Mouse (Mus musculus): ENCODE results near the gene Mlec.
"Not testable (repeated sequence)": the region's sequence is repeated elsewhere in the genome, so short reads cannot be mapped to it uniquely, and the experiment has no call there.

Gene Mlec

DNA sequence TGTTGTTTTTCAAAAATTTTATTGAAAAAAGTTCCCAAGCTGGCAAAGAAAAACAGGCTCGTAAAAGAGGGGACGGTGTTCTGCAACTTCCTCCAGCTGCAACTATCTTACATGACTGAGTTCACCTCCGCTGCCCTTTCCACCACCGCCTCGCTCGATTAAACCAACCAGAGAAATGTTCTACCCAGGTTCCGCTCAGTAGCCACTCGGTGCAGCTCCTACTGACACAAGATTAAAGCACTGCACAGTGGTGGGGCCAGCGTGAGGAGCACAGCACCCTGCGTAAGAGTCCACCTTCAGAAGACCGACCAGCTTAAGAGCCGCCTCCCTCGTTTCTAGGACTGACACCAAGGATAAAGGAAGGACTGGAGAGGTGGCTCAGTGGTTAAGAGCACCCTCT, 6.5 kb downstream of the Mlec start:
- DNase-seq (ENCODE audit: low spot score in 2 of 2): no peak

DNA sequence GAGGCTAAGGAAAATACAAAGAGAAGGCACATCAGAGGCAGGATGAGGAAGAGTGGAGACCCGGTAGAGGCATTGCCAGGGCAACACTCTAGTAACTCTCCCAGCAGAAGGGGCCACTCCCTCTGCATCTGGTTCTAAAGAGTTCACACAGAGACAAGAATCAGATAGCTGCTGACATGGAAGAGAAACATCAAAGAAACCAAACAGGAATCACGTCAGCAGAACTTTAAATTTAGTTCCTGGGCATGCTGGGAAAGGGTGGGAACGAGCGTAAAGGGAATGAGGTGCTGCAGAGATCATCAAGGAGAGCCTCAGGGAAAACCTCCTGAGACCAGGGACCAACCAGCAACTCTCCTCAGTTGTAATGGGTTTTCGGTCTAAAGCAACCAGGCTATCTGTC, 7.0 kb downstream of the Mlec start:
- DNase-seq (ENCODE audit: low spot score in 2 of 2): no peak

DNA sequence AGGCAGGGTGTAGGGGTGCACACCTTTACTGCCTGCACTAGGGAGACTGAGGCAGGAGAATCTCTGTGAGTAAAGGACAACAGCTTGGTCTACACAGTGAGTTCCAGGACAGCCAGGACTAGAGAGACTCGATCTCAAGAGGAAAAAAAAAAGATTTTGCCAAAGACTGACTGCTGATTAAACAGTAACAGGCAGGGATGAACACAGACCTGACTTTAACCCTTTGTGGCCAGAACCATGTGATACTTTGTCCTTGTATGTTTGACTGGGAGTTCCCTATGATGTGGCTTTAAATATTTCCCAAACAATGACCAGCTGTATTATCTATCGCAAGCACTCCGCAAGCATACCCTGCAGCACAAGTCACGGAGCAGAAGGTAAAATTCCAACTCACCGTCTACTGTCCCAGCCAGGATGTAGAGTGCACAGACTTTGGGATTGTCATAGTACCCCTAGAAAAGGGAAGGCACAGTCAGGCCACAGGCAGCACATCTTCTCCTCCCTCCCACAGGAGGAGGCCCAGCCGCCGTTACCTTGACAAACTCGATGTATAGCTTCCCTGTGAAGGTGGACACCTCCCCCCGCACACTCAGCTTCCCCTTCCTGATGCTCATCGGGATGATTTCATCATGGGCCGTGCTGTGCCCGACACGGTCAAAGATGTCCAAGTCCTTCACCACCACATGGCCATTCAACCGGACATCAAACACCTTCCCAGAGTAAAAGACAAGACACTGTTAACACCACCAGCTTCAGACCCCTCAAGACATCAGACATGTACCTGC, 8.1 kb downstream of the Mlec start:
- no peak for DNase-seq (ENCODE audit: low spot score in 2 of 2)

DNA sequence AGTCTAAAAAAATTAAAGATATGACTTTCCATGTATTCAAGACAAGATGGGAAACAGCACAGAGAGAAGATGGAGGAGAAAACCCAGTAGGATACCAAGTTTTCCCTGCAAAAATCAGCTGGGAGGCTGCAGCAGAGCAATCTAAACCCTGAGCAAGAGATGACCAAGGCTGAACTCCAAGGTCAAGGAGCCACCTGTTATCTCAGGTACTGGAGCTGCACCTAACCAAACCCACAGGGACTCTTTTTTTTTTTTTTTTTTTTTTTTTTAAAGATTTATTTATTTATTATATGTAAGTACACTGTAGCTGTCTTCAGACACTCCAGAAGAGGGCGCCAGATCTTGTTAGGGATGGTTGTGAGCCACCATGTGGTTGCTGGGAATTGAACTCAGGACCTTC, 9.1 kb downstream of the Mlec start:
- DNase-seq (ENCODE audit: low spot score in 2 of 2): not testable (repeated sequence)

DNA sequence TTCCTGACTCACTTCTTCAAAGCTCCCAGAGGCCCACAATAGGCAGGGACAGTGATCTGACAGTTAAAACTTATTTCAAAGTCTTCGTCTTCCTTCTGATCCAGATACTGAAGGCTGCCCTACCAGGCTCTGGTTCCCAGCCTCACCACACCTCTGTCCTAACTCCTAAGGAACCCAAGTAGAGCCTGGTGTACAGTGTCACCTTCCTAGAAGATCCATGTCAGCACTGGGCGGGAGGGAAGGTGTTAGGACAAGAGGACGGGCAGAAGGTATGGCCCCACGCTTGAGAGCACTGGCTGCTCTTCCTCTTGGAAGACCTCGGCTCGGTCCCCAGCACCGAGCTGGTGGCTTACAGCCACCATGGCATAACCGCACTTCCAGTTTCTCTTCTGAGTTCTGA, 9.6 kb downstream of the Mlec start:
- DNase-seq (ENCODE audit: low spot score in 2 of 2): no peak

DNA sequence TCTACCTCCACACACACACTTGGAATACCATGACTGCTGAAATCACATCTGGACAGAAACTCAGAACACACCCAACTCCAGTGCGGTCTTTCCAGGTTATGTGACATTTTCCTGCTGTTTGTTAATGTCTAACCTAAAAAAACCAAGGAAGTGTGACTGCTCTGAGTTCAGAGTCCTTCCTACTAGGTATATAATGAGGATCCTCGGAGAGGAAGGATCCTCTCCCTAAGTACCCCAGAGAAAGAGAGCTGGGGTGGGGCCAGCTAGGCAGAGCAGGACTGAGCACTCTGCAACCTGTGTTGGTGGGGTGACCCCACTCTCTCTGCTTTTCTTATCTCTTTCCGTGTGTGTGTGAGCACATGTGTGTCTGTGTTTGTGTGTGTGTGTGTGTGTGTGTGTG, 10.6 kb downstream of the Mlec start:
- no peak for DNase-seq (ENCODE audit: low spot score in 2 of 2)

DNA sequence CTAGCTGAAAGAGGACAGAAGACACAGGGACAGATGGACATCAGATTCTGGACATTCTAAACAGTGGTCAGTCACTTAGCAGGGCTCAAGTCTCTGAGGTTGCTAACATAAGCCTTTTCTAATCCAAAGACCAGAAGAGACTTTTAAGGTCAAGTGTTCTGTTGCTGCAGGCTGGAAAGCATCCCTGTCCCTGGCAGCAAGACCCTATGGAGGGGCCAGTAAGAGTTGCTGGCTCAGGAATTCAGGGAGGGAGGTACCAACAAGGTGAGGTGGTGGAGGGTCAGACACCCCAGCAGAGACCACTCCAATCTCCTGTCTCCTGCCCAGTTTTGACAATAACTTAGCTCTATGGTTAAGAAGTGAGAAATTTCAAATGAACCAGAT, 11.2 kb downstream of the Mlec start:
- DNase-seq (ENCODE audit: low spot score in 2 of 2): no peak

DNA sequence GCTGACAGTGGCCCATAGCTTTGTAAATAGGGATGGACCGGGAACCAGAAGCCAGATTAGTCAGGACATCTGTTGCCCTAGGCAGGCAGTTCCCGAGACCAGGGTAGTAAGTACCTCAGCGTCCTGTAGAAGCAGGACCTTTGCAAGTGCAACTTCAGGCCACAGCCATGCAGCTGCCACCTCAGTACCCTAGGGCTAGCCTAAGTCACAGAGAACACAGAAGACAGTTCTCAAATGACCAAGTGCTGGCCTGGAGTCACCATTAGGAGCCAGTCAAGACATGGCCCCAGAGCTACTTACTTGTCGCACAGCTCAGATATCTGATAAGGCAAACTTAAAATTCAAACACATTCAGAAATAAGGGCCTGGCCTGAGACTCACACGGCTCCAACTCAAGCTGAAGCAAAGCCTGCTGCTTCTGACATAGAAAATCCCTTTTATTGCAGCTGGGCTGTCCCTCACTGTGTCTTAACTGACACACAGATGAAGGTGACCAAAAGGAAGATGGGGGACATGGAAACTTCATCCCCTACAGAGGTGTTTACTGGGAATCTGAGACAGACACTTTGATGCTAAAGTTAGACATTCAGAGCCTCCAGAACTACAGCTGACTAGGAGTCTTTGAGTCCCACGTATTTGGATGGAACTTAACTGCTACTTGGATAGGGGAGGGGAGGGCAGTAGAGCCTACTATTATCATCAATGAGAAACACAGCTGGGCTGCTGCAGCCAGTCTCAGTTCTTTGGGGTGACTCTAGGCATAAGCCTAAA, 11.8 kb downstream of the Mlec start:
- DNase-seq (ENCODE audit: low spot score in 2 of 2): no peak

DNA sequence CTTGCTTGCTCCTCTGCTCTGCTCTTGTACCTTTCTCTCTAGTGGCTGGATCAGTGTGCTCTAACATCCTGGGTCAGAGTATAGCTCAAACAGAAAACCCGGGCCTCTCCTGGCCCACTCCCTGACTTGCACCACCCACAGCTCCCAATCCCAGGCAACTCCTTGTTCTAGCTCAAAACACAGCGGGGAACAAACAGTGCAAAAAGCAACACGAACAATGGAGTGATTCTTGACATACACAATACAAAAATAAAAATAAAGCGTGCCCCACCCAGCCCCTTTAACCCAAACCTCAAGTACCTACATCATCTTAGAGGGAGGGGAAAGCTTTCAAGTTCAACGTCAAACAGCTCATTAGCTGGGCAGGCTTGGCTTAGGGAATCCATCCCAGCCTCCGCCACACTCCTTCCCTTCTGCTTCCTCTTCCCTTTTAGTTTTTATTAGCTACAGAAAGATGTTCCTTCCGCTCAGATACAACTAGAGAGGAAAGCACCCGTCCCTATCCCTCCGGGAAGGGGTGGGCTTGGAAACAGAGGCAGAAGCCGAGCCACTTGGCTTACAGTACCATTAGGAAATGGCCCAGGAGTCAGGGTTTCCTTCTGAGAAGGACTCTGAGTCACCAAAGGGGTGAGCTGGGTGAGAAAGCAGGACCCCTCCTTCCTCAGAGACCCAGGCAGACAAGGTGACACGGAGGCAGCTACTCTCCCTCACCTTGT, 12.6 kb downstream of the Mlec start:
- no peak for DNase-seq (ENCODE audit: low spot score in 2 of 2)

DNA sequence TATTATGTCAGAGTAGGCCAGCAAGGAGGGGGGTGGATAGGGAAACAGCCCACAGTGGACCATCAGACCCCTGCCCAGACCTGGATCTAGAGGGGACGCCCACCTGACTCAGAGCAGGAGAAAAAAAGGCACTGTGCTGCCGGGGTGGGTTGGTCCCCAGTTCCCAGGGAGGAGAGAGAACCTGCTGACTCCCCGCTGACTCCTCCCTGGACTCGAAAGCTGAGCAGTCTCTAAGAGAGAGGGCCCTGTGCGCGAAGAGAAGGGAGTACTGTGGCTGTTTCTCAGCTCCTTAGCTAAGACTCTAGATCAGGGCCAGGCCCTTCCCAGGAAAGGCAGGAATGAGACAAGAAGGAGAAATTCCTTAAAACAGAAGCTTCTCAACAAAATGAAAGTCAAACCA, 13.5 kb downstream of the Mlec start:
- DNase-seq (ENCODE audit: low spot score in 2 of 2): no peak

DNA sequence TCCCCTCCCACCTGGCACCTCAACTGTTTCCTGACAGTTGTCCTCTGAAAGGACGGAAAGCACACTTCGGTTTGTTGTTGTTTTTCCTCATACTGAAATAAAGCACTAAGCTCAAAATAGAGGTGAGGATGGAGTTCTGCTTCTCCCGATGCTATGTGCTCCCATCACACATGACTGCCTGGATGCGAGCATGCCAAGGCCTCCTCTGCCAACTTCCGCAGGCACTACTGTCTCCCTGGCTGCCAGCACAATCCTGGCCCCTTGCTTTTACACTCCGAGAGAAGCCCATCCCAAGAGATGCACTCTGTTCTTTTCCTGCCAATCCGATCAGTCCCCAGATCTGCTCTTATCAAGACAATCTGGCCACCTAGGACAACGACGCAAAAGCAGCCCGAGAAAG, 14.4 kb downstream of the Mlec start:
- DNase-seq (ENCODE audit: low spot score in 2 of 2): no peak

DNA sequence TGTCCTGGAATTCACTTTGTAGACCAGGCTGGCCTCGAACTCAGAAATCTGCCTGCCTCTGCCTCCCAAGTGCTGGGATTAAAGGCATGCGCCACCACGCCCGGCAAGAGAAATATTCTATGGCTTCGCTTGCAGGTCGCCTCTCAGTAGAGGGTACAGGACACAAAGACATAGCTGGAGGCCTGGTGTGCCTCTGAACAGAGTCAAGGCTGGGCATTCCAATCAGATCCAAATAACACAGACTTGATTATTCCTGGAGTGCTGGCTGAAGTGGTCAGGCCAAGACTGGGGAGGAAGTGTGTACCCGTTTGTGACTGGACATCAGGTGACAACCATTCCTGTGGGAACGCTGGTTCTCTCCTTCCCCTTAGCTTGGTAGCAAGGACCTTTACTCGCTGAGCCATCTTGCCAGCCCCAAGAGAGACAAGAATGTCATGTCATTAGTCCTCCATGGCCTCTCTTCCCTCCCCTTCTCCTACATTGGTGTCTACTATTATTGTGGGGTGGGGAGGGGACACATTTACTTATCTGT, 15.7 kb downstream of the Mlec start:
- no peak for DNase-seq (ENCODE audit: low spot score in 2 of 2)

DNA sequence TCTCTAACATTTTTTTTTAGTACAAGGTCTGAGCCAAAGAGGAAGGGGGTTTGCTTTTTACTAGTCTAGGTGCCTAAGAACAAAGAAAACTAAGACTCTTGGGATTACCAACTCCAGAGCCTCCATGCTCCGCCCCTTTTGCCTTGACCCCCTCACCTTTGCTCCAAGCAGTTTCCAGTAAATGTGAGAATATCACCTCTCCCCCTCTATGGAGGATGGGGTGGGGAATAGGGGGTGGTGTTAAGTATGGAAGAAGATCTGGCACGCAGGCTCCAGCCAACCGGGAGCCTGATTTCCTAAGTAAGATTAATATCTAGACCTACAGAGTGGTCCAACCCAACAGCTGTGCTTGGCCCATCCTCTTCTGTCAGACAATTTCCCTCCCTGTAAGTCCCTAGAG, 17.3 kb downstream of the Mlec start:
- no peak for DNase-seq (ENCODE audit: low spot score in 2 of 2)

DNA sequence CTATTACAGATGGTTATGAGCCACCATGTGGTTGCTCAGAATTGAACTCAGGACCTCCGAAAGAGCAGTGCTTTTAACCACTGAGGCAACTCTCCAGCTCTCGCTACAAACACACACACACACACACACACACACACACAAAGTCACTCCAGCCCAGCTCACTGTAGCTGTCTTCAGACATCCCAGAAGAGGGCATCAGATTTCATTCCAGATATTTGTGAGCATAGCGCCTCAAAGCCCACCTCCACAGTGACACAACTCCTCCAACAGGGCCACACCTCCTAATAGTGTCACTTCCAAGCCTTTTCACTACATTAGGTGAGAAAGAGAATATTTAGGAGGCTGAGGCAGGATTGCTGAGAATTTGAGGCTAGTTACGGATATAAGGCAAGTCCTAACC, 18.9 kb downstream of the Mlec start:
- no peak for DNase-seq (ENCODE audit: low spot score in 2 of 2)

DNA sequence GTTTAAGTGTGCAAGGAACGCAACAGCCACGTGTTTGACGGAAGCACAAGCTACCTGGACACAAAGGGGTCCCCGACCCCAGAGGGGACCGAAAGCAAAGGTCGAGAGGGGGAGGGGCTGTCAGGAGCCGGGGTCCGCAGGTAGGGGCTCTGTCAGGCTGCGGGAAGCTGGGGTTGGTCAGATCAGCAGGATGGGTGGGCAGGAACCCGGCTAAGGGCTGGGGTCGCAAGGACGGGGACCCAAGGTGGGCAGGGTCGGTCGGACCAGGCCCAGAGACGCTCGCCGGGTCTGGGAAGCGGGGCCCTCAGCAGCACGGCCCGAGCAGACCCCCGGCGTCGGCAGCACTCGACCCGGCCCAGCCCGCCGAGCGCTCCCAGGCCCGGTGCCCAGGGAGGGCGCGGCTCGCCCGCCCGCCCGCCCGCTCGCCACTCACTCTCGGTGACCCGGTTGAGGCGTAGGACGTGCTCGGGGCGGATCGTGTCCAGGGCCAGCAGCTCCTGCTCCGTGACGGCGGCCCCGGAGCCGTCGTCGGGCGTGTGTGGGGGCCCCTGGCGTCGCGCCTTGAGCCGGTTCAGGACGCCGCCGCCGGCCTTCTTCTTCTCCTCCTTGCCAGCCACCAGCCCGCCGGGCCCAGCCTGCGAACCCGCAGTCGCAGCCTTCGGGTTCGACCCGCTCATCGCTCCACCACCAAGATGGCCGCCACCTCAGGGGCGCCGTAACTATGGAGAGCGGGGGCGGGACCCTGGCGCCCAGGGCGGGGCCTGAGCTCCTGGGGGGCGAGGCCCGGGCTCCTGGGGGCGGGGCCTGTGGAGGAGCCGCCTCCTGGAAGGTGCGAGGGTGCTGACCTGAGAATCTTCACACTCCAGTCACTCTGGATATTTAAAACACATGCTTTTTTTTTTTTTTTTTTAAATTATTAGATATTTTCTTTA, 23.5 kb downstream of the Mlec start, which contains the start of gene Unc119b:
Gene Unc119b (minus strand): TSS at position 742 of the 932 bp plus-strand sequence.
- peak; percentile 86 to 90 for DNase-seq (ENCODE audit: low spot score in 2 of 2)

DNA sequence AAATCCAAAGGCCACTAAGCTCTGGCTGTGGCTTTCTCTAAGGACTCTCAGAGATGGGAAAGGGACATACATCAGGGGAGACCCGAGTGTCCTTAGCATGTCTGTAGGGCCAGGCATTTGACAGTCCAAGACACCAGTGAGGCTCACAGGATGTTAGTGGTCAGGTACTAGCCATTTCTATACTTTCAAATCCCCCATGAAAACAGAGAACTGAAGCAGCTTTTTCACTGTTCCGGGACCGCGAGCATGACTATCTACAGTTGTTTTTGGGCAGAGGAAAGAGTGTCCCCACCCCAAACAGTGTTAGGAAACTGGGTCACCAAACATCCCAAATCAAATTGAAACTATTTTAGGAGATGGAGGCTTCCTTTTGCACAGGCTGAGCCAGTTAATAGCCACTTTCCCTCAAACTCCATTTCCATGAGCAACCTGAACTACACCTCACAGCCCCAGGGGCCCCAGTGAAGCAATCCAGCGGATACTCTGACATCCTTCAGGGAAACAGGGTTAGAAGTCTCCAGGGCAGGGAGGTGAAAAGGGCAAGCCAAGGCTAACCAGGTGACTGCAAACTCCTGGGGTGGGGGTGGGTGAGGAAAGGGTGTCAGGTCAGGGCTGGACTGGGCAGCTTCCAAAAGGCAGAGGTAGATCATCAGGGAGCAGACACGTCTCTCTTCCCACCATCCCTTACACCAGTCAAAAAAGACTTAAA, 24.5 kb downstream of the Mlec start:
- peak in 1 of 2 experiments; percentile 44 for DNase-seq (ENCODE audit: low spot score in 2 of 2)

DNA sequence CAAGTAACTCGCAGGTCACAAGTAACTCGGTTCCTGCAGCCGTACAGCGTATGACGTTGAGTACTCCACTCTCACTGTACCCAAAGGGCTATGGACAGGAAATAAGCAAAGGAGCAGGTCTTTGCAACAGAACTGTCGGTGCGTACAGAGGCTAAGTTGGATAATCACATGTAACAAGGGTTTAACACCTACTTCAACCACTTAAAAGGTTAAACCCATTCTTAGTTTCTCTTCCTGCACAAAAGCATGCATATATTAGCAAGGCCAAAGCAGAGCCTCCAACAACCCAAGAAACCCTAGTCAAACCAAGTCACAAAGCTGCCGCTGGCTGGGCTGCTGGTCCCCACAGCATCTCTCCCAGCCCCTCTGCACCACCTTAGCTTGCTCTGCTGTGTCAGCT, 25.5 kb downstream of the Mlec start:
- DNase-seq (ENCODE audit: low spot score in 2 of 2): peak; percentile 53 to 69

DNA sequence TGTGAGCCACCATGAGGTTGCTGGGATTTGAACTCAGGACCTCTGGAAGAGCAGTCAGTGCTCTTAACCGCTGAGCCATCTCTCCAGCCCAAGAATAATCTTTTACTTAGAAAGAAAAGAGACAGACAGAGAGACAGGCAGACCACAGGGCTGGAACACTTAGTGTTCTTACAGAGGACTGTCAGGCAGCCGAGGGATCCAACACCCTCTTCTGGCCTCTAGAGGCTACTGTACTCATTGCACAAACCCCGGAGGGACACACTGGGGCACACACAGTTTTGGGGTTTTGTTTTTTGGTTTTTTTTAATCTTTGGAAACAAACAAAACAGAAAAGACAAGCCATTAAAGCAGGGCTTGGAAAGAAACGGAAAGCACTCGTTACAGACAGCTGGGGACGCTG, 28.7 kb downstream of the Mlec start:
- no peak for DNase-seq (ENCODE audit: low spot score in 2 of 2)

DNA sequence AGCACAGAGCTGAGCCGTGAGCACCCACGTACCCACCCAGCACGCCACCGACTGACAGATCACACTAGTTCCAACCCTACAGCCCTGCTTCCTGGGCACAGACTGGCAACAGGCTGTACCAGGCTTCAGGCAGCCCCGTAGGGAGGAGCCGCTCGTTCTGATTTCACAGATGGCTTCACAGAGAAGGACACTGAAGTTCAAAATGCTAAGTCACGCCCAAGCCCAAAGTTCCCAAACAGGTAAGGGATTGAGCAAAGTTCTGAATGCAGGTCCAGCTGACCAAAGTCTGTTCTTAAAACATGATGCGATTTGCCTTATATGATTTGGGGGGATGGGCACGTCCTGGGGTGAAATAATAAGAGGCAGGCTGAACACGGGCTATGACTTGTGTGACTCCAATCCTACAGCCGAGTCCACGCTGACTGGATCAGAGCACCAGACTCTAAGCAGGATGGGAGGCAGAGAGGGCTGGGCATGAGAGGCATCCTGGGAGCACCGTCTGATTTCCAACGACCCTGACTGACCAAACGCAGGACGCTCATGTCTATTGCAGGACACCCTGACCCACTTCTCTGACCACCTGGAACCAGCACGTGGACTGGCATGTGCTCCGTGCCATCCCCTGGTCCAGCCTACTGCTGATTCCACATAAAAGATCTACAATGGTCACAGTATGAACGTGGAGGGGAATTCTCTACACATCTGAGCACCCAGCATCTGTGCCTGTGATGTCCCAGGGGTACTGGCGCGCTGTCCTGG, 30.4 kb downstream of the Mlec start:
- DNase-seq (ENCODE audit: low spot score in 2 of 2): no peak
